Mouse (Mus musculus) CH12.LX (cell line): Measurements from ENCODE around the gene Spata6.

Source experiments
- CTCF ChIP-seq, 2 experiments: IDR thresholded peaks in 1 of 2; conservative IDR thresholded peaks in 1 of 2; 2 replicates each; pipeline ENCODE4 v1.5.1; 2011 to 2012; ENCODE audit warnings: low read depth in 2 of 2, low read length in 2 of 2, improper control_type of control experiment in 1 of 2, inconsistent platforms in 1 of 2, mild to moderate bottlenecking in 1 of 2, moderate library complexity in 1 of 2
- EP300 ChIP-seq: IDR thresholded peaks from 2 replicates; pipeline ENCODE4 v1.6.1; 2011; ENCODE audit warnings: low read length, improper control_type of control experiment
- MAZ ChIP-seq: IDR thresholded peaks from 2 replicates; pipeline ENCODE4 v1.6.1; 2012; ENCODE audit warnings: low read depth, mild to moderate bottlenecking, inconsistent platforms, low read length, improper control_type of control experiment, moderate library complexity
- POLR2A ChIP-seq: IDR thresholded peaks from 2 replicates; pipeline ENCODE4 v1.6.1; 2011; ENCODE audit warnings: low read depth, mild to moderate bottlenecking, improper control_type of control experiment, low read length
- UBTF ChIP-seq: IDR thresholded peaks from 2 replicates; pipeline ENCODE4 v1.6.1; 2012; ENCODE audit warnings: low read depth, mild to moderate bottlenecking, inconsistent platforms, low read length, improper control_type of control experiment, moderate library complexity
- USF1 ChIP-seq: IDR thresholded peaks from 2 replicates; pipeline ENCODE4 v1.6.1; 2014; ENCODE audit warnings: low read depth, mild to moderate bottlenecking, inconsistent platforms, low read length, improper control_type of control experiment
- ZKSCAN1 ChIP-seq: IDR thresholded peaks from 2 replicates; pipeline ENCODE4 v1.6.1; 2012; ENCODE audit warnings: low read depth, inconsistent platforms, low read length, improper control_type of control experiment, borderline replicate concordance

- TF ChIP-seq UBTF (no peak), ZKSCAN1 (no peak), USF1 (no peak), MAZ (no peak), CTCF (conservative IDR thresholded peaks at IDR 0.05 in 1 of 2, IDR thresholded peaks at IDR 0.05 in 1 of 2; ENCODE audit: low read depth in 2 of 2, low read length in 2 of 2) (no peak), POLR2A (no peak), EP300 (no peak)
These were observed 80.1 kb downstream of the Spata6 start for GRCm38 (mm10) chr4:111799892-111800291.
